Mouse (Mus musculus): ENCODE data around the gene Trip12. TPM values are rescaled to one million over a fixed set of nuclear protein-coding genes. Genes with fewer than 3 reads are reported as not detected.

Trip12 gene
- 169 TPM for polyA plus RNA-seq (2017; shearing (Covaris generic))

GRCm38 (mm10) chr1:84840018-84840664, at the start of gene Trip12:
Trip12 (minus strand) TSS chr1:84840516.

GRCm38 (mm10) chr1:84839309-84840017, 853 bp downstream of the Trip12 start, which contains the start of gene Fbxo36:
Fbxo36 (plus strand) TSS chr1:84839841.

GRCm38 (mm10) chr1:84695517-84696411, 144.6 kb downstream of the Trip12 start, which contains the start of gene Dner:
Dner (minus strand) TSS chr1:84696221.

Other genes starting within 250 kb of the Trip12 start
- 0.29 TPM for gene Dner, start 144.3 kb downstream of the Trip12 start, polyA plus RNA-seq (2017; shearing (Covaris generic))
- 0.61 TPM for gene Fbxo36, start 675 bp downstream of the Trip12 start, polyA plus RNA-seq (2017; shearing (Covaris generic))
- gene Slc16a14, start 94.6 kb upstream of the Trip12 start, polyA plus RNA-seq (2017; shearing (Covaris generic)): not detected

Measured in effector memory CD4-positive, alpha-beta T cell, adult 5 months (primary cell).